ENCODE assay signal across 7 mouse cellular contexts in the genomic region with DNA sequence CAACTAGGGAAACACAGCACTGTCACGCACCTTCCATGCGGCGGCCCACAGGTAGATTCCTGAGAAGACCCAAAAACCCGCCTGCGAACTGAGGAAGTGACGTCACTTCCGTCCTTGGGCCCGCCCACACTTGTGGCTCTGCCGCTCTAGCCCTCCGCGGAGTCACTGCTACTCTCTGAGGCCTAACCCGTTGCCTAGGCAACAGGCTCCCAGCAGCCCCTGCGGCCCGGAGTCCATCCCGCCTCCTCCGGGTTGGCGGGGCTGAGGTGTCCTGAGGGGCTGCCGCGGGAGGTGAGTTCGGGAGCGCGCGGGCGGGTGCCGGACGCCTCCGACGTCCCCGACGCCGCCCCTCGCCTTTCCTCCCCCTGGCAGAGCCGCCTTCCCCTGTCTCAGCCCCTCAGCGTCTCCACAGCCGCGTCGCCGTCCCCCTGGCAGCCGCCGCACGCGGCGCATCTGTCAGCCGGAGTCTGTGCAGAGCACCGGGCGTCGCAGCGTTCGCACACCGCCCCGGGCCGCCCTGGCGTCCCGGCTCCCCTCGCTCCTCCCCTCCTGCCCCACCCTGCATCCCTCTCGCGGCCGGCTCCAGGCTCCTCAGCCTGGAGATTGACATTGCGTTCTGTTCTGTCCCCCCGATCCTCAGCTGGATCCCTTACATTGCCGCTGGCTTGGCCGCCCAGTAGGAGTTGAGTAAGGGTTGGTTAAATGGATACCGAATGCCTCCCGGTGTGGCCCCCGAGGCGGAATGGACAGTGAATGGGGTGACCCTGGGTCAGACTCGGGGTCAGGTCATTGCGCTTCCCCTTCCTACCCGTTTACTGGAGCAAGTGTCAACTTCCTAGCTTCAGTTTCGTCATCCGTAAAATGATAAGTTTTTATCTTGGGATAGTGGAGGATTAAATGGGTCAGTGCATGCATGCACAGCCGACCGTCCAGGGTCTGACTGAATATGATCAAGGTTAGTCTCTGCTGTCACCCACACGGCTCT. TPM values are rescaled to one million over a fixed set of nuclear protein-coding genes. Genes with fewer than 3 reads are reported as not detected.
A peak's percentile ranks its signal among the peaks of the same experiment; 100 is the strongest.
DNase-seq lines count a peak whose midpoint lies in the region; ATAC-seq lines count a peak whose summit lies in the region.

A gene (minus strand): TSS at position 110 of the 985 bp plus-strand sequence.
A gene (plus strand): TSS at position 229 of the 985 bp plus-strand sequence.

- peak within 1 kb of the TSS; percentile 89 for H3K4me2 ChIP-seq in embryonic facial prominence, embryonic 11.5 days (ENCODE audit: low read depth, low read length)
- H3K4me2 ChIP-seq in midbrain, embryonic 13.5 days (replicated peaks), result peak within 1 kb of the TSS; percentile 89

- no peaks in the 10 kb centered on the region for H3K4me1 ChIP-seq in embryonic facial prominence, embryonic 11.5 days (ENCODE audit: control insufficient read depth, insufficient read depth, low read length)
- peaks cover 28% of the 10 kb centered on the region for H3K4me1 ChIP-seq in limb, embryonic 10.5 days
- H3K4me1 ChIP-seq in midbrain, embryonic 13.5 days (replicated peaks), result peaks cover 23% of the 10 kb centered on the region

- H3K27ac ChIP-seq in embryonic facial prominence, embryonic 11.5 days (replicated peaks; ENCODE audit: low read depth, low read length), result peak within 1 kb of the TSS; percentile 81; the same call in 1 of the 2 replicates
- peak within 1 kb of the TSS; percentile 93 for H3K27ac ChIP-seq in limb, embryonic 10.5 days
- peak within 1 kb of the TSS; percentile 94 for H3K27ac ChIP-seq in midbrain, embryonic 13.5 days

- H3K9ac ChIP-seq in embryonic facial prominence, embryonic 11.5 days (replicated peaks; ENCODE audit: low read length), result peak within 1 kb of the TSS; percentile 85
- H3K9ac ChIP-seq in midbrain, embryonic 13.5 days (replicated peaks), result peak within 1 kb of the TSS; percentile 87

- DNase-seq in adrenal gland, postnatal 14 days, result peak; percentile 98
- DNase-seq in embryonic facial prominence, embryonic 11.5 days (ENCODE audit: low spot score), result peak; percentile 100
- peak; percentile 97 for DNase-seq in kidney, adult 11 months
- peak; percentile 96 for DNase-seq in limb, embryonic 10.5 days (ENCODE audit: low spot score)
- DNase-seq in spleen, adult 12 weeks (ENCODE audit: low spot score), result peak; percentile 92

- under 1% methylated on average over 62 of the region's 74 CpGs for WGBS in embryonic facial prominence, embryonic 11.5 days
- WGBS in limb, embryonic 10.5 days, result under 1% methylated on average over 66 of the region's 74 CpGs
- under 1% methylated on average over 70 of the region's 74 CpGs for WGBS in midbrain, embryonic 13.5 days

- H3K4me3 ChIP-seq in embryonic facial prominence, embryonic 11.5 days (ENCODE audit: low read depth, low read length), result peak within 1 kb of the TSS; percentile 85
- peak within 1 kb of the TSS; percentile 89 for H3K4me3 ChIP-seq in limb, embryonic 10.5 days
- H3K4me3 ChIP-seq in midbrain, embryonic 13.5 days (replicated peaks), result peak within 1 kb of the TSS; percentile 79

- peak; percentile 97 for ATAC-seq in embryonic facial prominence, embryonic 11.5 days (replicated peaks; ENCODE audit: insufficient number of reproducible peaks, low FRiP score, low TSS enrichment, low read depth)
- peak; percentile 91 for ATAC-seq in granulocyte monocyte progenitor cell, adult 5-6 weeks (replicated peaks; ENCODE audit: poor library complexity, severe bottlenecking)
- peak; percentile 99 for ATAC-seq in midbrain, embryonic 13.5 days

- H3K36me3 ChIP-seq in embryonic facial prominence, embryonic 11.5 days (replicated peaks; ENCODE audit: control insufficient read depth, insufficient read depth, low read depth, low read length), result no peaks in the 10 kb centered on the region; the same call in 1 of the 2 replicates
- H3K36me3 ChIP-seq in limb, embryonic 10.5 days, result peaks cover 5% of the 10 kb centered on the region; the same call in 1 of the 2 replicates
- H3K36me3 ChIP-seq in midbrain, embryonic 13.5 days, result no peaks in the 10 kb centered on the region

- H3K27me3 ChIP-seq in embryonic facial prominence, embryonic 11.5 days (ENCODE audit: control insufficient read depth, insufficient read depth, low read length), result no peaks in the 10 kb centered on the region
- no peaks in the 10 kb centered on the region for H3K27me3 ChIP-seq in limb, embryonic 10.5 days (ENCODE audit: low read depth, poor library complexity, severe bottlenecking)
- no peaks in the 10 kb centered on the region for H3K27me3 ChIP-seq in midbrain, embryonic 13.5 days

- no peaks in the 10 kb centered on the region for H3K9me3 ChIP-seq in embryonic facial prominence, embryonic 11.5 days (replicated peaks; ENCODE audit: control insufficient read depth, low read length)
- H3K9me3 ChIP-seq in limb, embryonic 10.5 days (replicated peaks), result no peaks in the 10 kb centered on the region
- H3K9me3 ChIP-seq in midbrain, embryonic 13.5 days, result no peaks in the 10 kb centered on the region

RNA-seq across cellular contexts. Expression of the first gene that starts in this region (rescaled TPM):
- total RNA-seq in adrenal gland, postnatal 14 days (2021), result 47.4 and 50.2 TPM in 2 replicates
- 82.3 and 92.2 TPM in 2 replicates for polyA plus RNA-seq in embryonic facial prominence, embryonic 11.5 days (2014; fragmentation: Nextera tagmentation; extraction: Ambion mirVana)
- 53.0 and 54.1 TPM in 2 replicates for total RNA-seq in granulocyte monocyte progenitor cell, adult 5-6 weeks (2014; fragmentation: Nextera tagmentation)
- 80.7 and 82.3 TPM in 2 replicates for total RNA-seq in granulocyte monocyte progenitor cell, adult 5-6 weeks (2017)
- polyA plus RNA-seq in limb, embryonic 10.5 days (2016; fragmentation: Nextera tagmentation; extraction: Ambion mirVana), result 88.4 and 114 TPM in 2 replicates
- 64.7 and 67.4 TPM in 2 replicates for polyA plus RNA-seq in midbrain, embryonic 13.5 days (2015; fragmentation: Nextera tagmentation; extraction: Ambion mirVana)

RNA-seq across cellular contexts. Expression of the second gene that starts in this region (rescaled TPM):
- 9.1 and 10.3 TPM in 2 replicates for total RNA-seq in adrenal gland, postnatal 14 days (2021)
- polyA plus RNA-seq in embryonic facial prominence, embryonic 11.5 days (2014; fragmentation: Nextera tagmentation; extraction: Ambion mirVana), result 2.5 and 3.9 TPM in 2 replicates
- 6.6 and 8.5 TPM in 2 replicates for total RNA-seq in granulocyte monocyte progenitor cell, adult 5-6 weeks (2014; fragmentation: Nextera tagmentation)
- 5.0 and 5.1 TPM in 2 replicates for total RNA-seq in granulocyte monocyte progenitor cell, adult 5-6 weeks (2017)
- polyA plus RNA-seq in limb, embryonic 10.5 days (2016; fragmentation: Nextera tagmentation; extraction: Ambion mirVana), result 6.0 and 6.7 TPM in 2 replicates
- 6.2 and 6.8 TPM in 2 replicates for polyA plus RNA-seq in midbrain, embryonic 13.5 days (2015; fragmentation: Nextera tagmentation; extraction: Ambion mirVana)

Comparison
In these comparisons a context has a peak if more than half of its experiments do, and no peak if none do; other contexts are left out.
1. Peak in every context shown above with its lines: DNase-seq, ATAC-seq, H3K4me3 ChIP-seq and H3K27ac ChIP-seq.